Mouse (Mus musculus) myocyte (in vitro differentiated cells): ENCODE results near the gene Ablim1.

Experiments
- CEBPB ChIP-seq: IDR thresholded peaks from 2 replicates; pipeline ENCODE4 v1.6.1; 2011; ENCODE audit warnings: mild to moderate bottlenecking, moderate library complexity; ENCODE audit not compliant: poor library complexity, insufficient read depth, severe bottlenecking
- MAX ChIP-seq: IDR thresholded peaks from one replicate; pipeline ENCODE4 v1.6.1; 2011; ENCODE audit warnings: low read depth, mild to moderate bottlenecking, control low read depth
- MYOD1 ChIP-seq, 3 experiments: IDR thresholded peaks; one replicate each; pipeline ENCODE4 v1.6.1; 2011; ENCODE audit warnings: control low read depth in 2 of 3, low read depth in 2 of 3, mild to moderate bottlenecking in 2 of 3, moderate library complexity in 1 of 3; ENCODE audit not compliant: insufficient read length in 2 of 3, control insufficient read depth in 1 of 3
- MYOG ChIP-seq, 3 experiments: IDR thresholded peaks; one replicate each; pipeline ENCODE4 v1.6.1; 2011; ENCODE audit warnings: control low read depth in 2 of 3, low read depth in 2 of 3, mild to moderate bottlenecking in 2 of 3; ENCODE audit not compliant: insufficient read length in 2 of 3, control insufficient read depth in 1 of 3, insufficient read depth in 1 of 3
- POLR2A ChIP-seq: IDR thresholded peaks from one replicate; pipeline ENCODE4 v1.6.1; 2011; ENCODE audit warnings: low read depth, mild to moderate bottlenecking, control low read depth, moderate library complexity; ENCODE audit not compliant: insufficient read length
- POLR2AphosphoS2 ChIP-seq: IDR thresholded peaks from one replicate; pipeline ENCODE4 v1.6.1; 2011; ENCODE audit warnings: low read depth, control low read depth; ENCODE audit not compliant: insufficient read length
- REST ChIP-seq: IDR thresholded peaks from one replicate; pipeline ENCODE4 v1.6.1; 2011; ENCODE audit warnings: mild to moderate bottlenecking, control low read depth, moderate library complexity; ENCODE audit not compliant: insufficient read depth, insufficient read length
- TCF12 ChIP-seq: IDR thresholded peaks from one replicate; pipeline ENCODE4 v1.6.1; 2011; ENCODE audit warnings: mild to moderate bottlenecking, control low read depth; ENCODE audit not compliant: poor library complexity, insufficient read depth, severe bottlenecking
- TCF3 ChIP-seq: IDR thresholded peaks from one replicate; pipeline ENCODE4 v1.6.1; 2011; ENCODE audit warnings: low read depth, control low read depth; ENCODE audit not compliant: insufficient read length
- USF1 ChIP-seq: IDR thresholded peaks from one replicate; pipeline ENCODE4 v1.6.1; 2011; ENCODE audit warnings: low read depth, mild to moderate bottlenecking, control low read depth, moderate library complexity

- TF ChIP-seq USF1 (no peak), POLR2A (no peak), MYOD1 (IDR thresholded peaks at IDR 0.05; ENCODE audit: control insufficient read depth in 1 of 3, insufficient read length in 2 of 3, low read depth in 2 of 3) (no peak), POLR2AphosphoS2 (no peak), MYOG (IDR thresholded peaks at IDR 0.05; ENCODE audit: control insufficient read depth in 1 of 3, insufficient read depth in 1 of 3, insufficient read length in 2 of 3, low read depth in 2 of 3) (no peak), TCF3 (no peak), REST (no peak), TCF12 (no peak), MAX (no peak), CEBPB (no peak)
These were observed 311.3 kb downstream of the Ablim1 start for GRCm38 (mm10) chr19:57003460-57003810.
